Mouse (Mus musculus): Measurements from ENCODE around the gene Chpf2. TPM values are rescaled to one million over a fixed set of nuclear protein-coding genes. Genes with fewer than 3 reads are reported as not detected.
"Not testable (repeated sequence)": the region's sequence is repeated elsewhere in the genome, so short reads cannot be mapped to it uniquely, and the experiment has no call there.

The Chpf2 gene
- total RNA-seq (2021) = 10 to 100 TPM; 10.8 to 11.6 TPM

- intact Hi-C loops (cut with DNase I) = no loop called here
- peak; percentile 77 to 81 for DNase-seq
Measured at GRCm38 (mm10) chr5:24586547-24587199, at the start of gene Chpf2. Gene Chpf2 (plus strand): TSS chr5:24586741.

- intact Hi-C loops (cut with DNase I) = no loop called here
- DNase-seq = no peak
Measured at GRCm38 (mm10) chr5:24537618-24538017, 48.9 kb upstream of the Chpf2 start.

DNA sequence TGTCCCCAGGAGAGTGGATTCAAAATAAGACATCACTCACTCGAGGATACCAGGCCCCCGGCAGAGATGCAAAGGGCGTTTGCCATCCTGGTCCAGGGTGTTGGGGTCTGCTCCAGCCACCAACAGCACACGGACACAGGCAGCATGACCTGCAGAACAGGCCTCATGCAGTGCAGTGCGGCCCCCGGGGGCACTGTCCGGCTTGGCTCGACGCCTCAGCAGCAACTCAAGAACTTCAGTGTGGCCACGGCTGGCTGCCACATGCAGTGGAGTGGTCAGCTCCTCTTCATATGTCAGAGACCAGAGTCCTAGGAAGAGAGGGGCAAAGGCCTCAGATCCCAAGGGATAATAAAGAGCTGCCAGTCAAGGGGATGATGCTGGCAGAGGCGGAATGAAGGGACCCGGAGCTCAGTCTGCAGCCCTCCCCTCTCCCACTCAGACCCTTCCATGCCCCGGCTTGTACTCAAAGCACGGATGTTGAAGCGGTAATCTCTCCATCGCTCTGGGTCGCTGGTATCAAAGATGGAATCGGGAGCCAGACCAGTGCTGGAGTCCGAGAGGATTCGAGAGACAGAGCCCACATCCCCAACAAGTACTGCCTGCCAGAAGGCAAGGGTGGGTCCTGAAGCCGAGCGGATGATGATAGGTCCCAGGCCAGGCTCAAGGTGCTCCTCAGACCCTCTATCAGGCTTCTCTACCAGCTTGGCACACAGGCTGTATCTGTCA lies 46.8 kb upstream of the Chpf2 start:
- intact Hi-C loops (cut with DNase I) = loop anchor here (2.0 kb wide), 1 partner anchor 57 kb away; no protein-coding TSS in a partner anchor
- no peak for DNase-seq

DNA sequence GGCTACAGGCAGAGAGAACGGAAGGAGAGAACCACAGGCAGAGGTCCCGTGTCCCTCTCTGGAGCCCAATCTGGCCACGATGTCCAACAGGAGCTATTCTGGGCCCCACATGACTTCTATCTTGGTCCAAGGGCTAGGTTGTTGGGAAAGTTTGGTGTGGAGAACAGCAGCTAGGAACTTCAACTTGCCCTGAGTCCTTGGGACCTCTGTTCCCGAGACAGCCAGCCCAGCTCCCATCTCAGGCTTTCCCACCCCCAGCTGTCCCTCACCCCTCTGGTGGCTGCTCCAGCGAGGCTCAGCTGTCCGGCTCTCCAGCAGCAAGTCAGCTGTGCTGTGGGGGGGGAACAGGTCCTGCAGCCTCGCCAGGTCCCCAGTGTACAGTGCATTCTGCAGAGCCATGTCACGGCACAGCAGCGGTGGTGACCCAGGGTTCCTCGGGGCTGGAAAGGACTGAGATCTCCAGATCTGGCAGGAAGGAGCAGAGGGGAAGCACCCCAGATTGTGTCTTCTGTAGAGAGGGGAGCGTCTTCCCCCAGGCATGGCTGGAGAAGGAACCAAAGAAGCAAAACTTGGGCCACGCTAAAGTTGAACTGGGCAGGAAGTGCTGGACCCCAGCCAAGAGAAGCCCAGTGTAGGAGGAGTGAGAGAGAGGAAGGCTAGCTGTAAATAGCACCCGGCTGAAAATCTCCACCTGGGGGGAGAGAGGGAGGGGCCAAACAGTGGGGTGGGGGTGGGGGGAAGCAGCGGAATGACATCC lies 46.0 kb upstream of the Chpf2 start, which contains the start of gene Asb10:
TSS of gene Asb10 (minus strand) at position 592 of the 757 bp plus-strand sequence.
- DNase-seq = peak; percentile 78 to 81
- intact Hi-C loops (cut with DNase I) = loop anchor here (2.0 kb wide), 1 partner anchor 56 kb away; no protein-coding TSS in a partner anchor

DNA sequence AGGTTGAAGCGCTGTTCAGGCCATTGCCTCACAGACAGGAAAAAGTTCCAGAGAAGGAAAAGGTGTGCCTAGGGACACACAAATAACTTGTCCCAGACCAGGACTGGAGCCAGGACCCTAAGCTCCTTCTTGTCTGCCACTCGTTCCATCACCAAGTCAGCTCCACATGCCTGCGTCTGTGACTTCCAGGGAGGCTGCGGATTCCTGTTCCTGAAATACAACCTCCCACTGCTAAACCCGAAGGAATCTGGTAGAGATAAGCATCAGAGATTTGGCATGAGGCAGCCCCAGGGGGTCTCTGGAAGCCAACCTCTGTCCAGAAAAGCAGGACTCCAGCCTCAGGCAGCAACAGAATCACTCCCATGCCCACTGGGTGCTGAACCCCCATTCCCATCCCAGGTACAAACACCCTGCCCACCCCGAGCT lies 45.4 kb upstream of the Chpf2 start:
- intact Hi-C loops (cut with DNase I) = loop anchor here (2.0 kb wide), 1 partner anchor 56 kb away; no protein-coding TSS in a partner anchor
- peak in 1 of 2 experiments; percentile 31 for DNase-seq

GRCm38 (mm10) chr5:24542643-24543042 lies 43.9 kb upstream of the Chpf2 start:
- no peak for DNase-seq
- intact Hi-C loops (cut with DNase I) = no loop called here

- DNase-seq = no peak
Measured at GRCm38 (mm10) chr5:24550598-24551316, 35.8 kb upstream of the Chpf2 start.

GRCm38 (mm10) chr5:24551317-24551688 lies 35.2 kb upstream of the Chpf2 start:
- DNase-seq = no peak
- intact Hi-C loops (cut with DNase I) = no loop called here

More at GRCm38 (mm10) chr5:24550598-24551316, 35.8 kb upstream of the Chpf2 start:
- intact Hi-C loops (cut with DNase I) = no loop called here

DNA sequence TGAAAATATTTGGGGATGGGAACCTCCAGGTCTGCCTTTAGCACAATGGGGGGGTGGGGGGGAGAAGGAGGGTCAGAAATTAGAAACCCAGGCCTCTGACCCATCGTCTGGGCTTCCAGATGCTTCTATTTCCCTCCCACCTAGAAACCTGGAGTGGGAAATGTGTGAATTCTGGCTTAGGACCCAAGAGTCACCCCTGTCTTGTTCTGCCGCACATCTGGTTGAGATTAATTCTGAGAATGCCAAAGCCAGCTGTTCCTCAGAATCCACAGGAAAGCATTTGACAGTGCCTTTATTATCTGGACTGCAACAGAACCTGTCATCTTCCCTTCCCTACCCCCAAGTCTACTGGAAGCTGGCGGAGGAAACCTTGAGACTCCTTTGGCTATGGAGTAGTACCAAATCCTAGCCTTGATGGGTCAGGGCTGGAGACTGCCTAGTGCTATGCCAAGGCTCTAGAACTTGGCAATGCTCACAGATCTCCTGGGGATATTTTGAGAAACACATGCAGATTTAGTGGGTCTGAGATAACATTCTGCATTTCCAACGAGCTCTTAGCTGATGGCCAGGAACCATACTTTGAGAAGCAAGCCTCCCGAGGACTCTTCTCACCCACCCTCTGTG lies 32.8 kb upstream of the Chpf2 start:
- intact Hi-C loops (cut with DNase I) = no loop called here
- no peak for DNase-seq

DNA sequence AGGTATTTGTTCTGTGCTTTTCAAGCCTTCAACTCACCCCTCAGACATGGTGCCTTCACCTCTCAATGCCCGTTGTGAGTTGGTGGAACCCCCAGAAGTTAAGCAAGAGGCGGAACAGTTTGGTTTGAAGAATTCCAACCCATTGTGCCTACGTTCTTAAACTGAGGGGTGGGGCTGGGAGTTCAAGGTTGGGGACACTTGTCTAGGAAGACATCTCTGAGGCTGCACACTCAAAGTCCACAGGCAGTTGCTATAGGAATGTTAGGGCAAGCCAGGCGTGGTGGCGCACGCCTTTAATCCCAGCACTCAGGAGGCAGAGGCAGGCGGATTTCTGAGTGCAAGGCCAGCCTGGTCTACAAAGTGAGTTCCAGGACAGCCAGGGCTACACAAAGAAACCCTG lies 31.2 kb upstream of the Chpf2 start:
- intact Hi-C loops (cut with DNase I); DNase-seq: not testable (repeated sequence)

GRCm38 (mm10) chr5:24556709-24557108 lies 29.8 kb upstream of the Chpf2 start, which contains the start of gene 4931409K22Rik:
Gene 4931409K22Rik (minus strand): TSS chr5:24556809.
- intact Hi-C loops (cut with DNase I) = no loop called here

GRCm38 (mm10) chr5:24575948-24576347 lies 10.6 kb upstream of the Chpf2 start:
- DNase-seq = no peak
- intact Hi-C loops (cut with DNase I) = loop anchor here (5.0 kb wide), 1 partner anchor 149 kb away; no protein-coding TSS in a partner anchor

More at GRCm38 (mm10) chr5:24556709-24557108, 29.8 kb upstream of the Chpf2 start, which contains the start of gene 4931409K22Rik:
- DNase-seq = no peak

DNA sequence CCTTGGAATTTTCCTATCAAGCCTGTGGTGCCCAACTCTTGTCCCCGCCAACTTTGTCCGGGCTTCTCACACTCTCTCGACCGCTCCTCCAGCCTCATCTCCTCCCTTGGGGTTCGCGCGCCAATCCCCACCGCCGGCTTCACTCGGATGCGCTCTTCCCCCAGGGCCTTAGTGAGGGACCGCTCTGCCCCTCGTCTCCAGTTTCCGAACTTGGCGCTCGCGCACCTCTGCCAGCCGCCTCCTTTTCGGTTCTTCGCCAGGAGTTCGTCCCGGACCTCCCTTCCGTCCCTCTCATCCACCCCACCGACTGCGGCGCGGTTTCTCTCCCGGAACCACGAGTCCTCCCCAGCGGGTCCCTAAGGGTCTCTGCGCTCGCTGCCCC lies 9.7 kb upstream of the Chpf2 start:
- DNase-seq = no peak
- intact Hi-C loops (cut with DNase I) = loop anchor here (5.0 kb wide), 1 partner anchor 149 kb away; no protein-coding TSS in a partner anchor

DNA sequence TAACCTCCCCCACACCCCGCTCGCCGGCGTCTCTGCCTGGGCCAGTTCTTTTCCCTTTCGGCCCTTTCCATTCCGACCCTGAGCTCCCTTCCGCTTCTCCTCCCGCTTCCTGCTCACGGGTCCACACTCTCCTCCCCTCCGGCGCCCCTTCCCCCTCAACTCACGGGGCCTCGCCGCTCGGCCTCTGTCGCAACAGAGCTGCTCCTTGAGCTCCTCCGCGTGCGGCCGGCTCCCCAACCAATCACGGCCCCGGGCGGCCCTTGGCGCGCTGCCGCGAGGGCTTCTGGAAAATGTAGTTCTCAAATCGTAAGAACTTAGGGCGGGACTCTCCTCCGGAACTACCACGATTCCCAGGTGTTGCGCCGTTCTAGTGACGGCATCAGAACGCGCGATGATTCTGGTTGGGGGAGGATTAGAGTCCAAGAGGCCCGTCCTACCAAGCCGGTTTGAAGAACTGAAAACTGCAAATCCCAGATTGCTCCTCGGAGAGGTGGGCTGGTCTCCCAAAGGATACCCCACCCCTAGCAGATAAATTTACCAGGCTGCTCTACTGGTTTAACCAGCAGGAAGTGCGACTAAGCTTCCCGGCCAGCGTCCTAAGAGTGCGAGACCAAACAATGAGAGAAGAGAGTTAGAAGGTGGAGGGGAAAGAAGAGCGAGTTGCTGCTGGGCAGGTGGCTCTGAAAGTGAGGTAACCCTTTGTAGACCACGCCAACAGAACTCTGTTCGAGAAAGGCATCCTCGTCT lies 9.2 kb upstream of the Chpf2 start, which contains the start of gene Abcf2:
TSS of gene Abcf2 (minus strand) at position 285 of the 747 bp plus-strand sequence.
- DNase-seq = peak; percentile 99 to 100
- intact Hi-C loops (cut with DNase I) = loop anchor here (5.0 kb wide), 1 partner anchor 150 kb away; no protein-coding TSS in a partner anchor

DNA sequence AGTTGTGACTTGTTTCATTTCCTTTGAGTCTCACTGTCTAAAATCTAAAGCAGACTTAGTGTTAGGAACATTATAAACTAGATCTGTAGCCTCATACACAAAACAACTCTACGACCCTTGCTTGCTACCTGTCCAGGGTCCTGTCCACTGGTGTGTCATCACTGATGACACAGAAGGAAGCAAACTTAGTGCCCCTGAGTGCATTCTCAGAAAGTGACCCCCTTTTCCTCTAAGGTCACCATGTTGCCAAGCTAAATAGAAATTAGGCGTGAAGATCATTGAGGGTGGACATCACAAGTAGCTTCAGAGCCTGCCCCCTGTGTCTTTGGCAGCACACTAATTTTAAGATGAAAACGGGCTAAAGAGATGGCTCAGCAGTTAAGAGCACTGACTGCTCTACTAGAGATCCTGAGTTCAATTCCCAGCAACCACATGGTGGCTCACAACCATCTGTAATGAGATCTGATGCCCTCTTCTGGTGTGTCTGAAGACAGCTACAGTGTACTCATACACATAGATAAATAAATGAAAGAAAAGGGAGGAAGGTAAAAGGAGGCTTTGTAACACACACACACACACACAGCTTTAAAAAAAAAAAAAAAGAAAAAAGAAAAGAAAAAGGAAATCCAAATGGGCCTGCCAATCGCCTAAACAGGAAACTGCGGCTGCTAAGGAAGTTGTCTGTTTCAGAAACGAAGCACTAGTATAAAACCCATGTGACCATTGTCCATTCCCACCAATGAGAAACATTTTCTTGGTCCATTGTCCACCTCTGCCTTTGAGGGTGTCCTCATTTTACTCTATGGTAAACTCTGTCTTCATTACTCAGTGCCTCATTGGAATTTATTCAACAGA lies 8.2 kb upstream of the Chpf2 start:
- intact Hi-C loops (cut with DNase I) = loop anchor here (5.0 kb wide), 1 partner anchor 151 kb away; no protein-coding TSS in a partner anchor
- DNase-seq = no peak

DNA sequence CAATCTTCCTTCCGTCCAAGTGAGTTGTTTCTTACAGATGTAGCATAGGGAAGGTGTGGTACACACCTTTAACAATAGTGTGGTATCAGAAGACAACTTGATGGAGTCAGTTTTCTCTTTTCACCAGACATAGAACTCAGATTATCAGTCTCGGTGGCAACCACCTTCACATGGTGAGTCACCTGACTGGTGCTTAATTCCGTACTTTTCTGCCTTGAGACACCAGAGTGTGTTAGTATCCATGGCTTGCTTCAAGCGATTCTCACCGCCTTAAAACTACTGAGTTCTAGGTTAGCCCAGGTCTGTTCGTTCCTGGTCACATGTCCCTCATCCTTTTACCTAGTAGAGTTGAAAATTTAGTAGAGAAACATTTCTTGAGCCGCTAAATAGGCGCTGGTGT lies 435 bp upstream of the Chpf2 start:
- intact Hi-C loops (cut with DNase I) = no loop called here
- DNase-seq = no peak

DNA sequence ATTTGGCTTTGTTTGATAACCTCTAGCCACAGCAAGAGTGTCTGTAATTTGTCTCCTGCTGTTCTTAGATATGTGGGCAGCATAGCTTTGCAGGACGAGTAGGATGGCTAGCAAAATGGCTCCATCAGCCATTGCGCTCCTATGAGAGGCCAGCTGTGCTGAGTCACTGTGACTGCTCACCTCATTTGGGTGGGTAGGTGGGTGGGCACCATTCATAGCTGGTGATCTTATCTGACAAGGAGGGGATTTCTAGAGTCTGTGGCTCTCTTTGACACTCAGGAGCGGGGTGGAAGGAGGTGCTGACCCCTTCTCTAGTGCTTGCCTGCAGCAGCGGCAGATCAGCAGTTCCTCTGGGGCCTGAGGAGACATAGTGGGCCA lies 648 bp downstream of the Chpf2 start:
- intact Hi-C loops (cut with DNase I) = no loop called here
- DNase-seq = no peak
